Mouse (Mus musculus) ES-Bruce4 (cell line): ENCODE results near the gene Gcg.

ENCODE experiments used
- CTCF ChIP-seq: IDR thresholded peaks from one replicate; pipeline ENCODE4 v1.8.1; 2011; ENCODE audit warnings: low read depth, low read length
- POLR2A ChIP-seq: IDR thresholded peaks from one replicate; pipeline ENCODE4 v1.8.1; 2011; ENCODE audit warnings: low read length; ENCODE audit not compliant: insufficient read depth

GRCm38 (mm10) chr2:62513477-62513876, 30.0 kb upstream of the Gcg start:
- TF ChIP-seq CTCF (no peak), POLR2A (no peak)
